In the genomic region with DNA sequence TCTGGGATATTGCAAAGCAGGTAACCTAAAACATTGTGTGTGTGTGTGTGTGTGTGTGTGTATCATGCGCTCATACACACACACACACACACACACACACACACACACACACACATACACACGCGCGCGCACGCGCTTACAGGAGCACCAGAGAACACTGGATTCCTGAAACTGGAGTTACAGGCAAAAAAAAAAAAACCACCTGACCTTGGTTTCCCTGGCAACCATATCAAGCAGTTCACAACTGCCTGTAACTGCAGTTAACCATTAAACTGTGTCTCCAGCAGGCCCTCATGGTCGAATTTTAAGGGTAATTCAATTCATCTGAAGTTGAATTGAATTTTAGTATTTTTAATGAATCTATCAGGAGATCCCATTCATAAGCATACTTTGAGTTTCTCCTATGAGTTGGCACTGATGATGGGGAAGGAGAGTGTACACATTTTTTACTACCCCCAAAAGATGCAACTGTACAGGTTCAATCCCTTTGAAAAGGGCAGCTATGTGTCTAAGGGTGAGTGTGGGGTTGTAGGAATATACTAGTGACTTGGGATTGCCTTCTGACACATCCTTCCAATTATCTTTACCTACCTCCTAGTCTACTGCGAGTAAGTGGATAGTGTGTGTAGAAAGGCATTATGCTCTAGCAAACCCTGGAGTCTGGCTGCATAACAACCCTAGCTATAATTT, we compare ENCODE assay signal across 11 mouse cellular contexts. TPM values are rescaled to one million over a fixed set of nuclear protein-coding genes. Genes with fewer than 3 reads are reported as not detected.
DNase-seq lines count a peak whose midpoint lies in the region; ATAC-seq lines count a peak whose summit lies in the region.
"Had no signal": no experiment of that assay in that cellular context is flagged by ENCODE, and none has a peak within 500 bp of the region (broad histone marks: within the 10 kb centered on the region; RNA-seq: fewer than 3 reads in every experiment).

No protein-coding gene starts in this region.

- H3K27ac ChIP-seq in forebrain, embryonic 14.5 days (ENCODE audit: low read depth, low read length), result no peak overlapping the region
- no peak overlapping the region for H3K27ac ChIP-seq in forebrain, embryonic 16.5 days (ENCODE audit: low read length)
- no peak overlapping the region for H3K27ac ChIP-seq in hindbrain, embryonic 13.5 days
- H3K27ac ChIP-seq: macrophage had no signal

- no peaks in the 10 kb centered on the region for H3K36me3 ChIP-seq in forebrain, embryonic 14.5 days (ENCODE audit: control insufficient read depth, insufficient read depth, low read length)
- H3K36me3 ChIP-seq in forebrain, embryonic 16.5 days (ENCODE audit: control insufficient read depth, insufficient read depth), result no peaks in the 10 kb centered on the region
- H3K36me3 ChIP-seq in hindbrain, embryonic 13.5 days, result no peaks in the 10 kb centered on the region

- no peaks in the 10 kb centered on the region for H3K9me3 ChIP-seq in forebrain, embryonic 14.5 days (replicated peaks; ENCODE audit: control insufficient read depth, low read length)
- H3K9me3 ChIP-seq in forebrain, embryonic 16.5 days (ENCODE audit: control insufficient read depth, low read length), result no peaks in the 10 kb centered on the region
- no peaks in the 10 kb centered on the region for H3K9me3 ChIP-seq in hindbrain, embryonic 13.5 days

- H3K4me2 ChIP-seq in forebrain, embryonic 14.5 days (ENCODE audit: low read length), result no peak overlapping the region
- no peak overlapping the region for H3K4me2 ChIP-seq in forebrain, embryonic 16.5 days (ENCODE audit: low read length)
- H3K4me2 ChIP-seq in hindbrain, embryonic 13.5 days, result no peak overlapping the region

- H3K4me3 ChIP-seq in forebrain, embryonic 14.5 days (ENCODE audit: low read depth, low read length), result no peak overlapping the region
- H3K4me3 ChIP-seq in forebrain, embryonic 16.5 days (replicated peaks; ENCODE audit: low read length), result no peak overlapping the region
- H3K4me3 ChIP-seq in hindbrain, embryonic 13.5 days, result no peak overlapping the region

- H3K27me3 ChIP-seq in forebrain, embryonic 14.5 days (replicated peaks; ENCODE audit: control insufficient read depth, insufficient read depth, low read length), result no peaks in the 10 kb centered on the region
- no peaks in the 10 kb centered on the region for H3K27me3 ChIP-seq in forebrain, embryonic 16.5 days (replicated peaks; ENCODE audit: control insufficient read depth, insufficient read depth, low read length)
- H3K27me3 ChIP-seq in hindbrain, embryonic 13.5 days, result no peaks in the 10 kb centered on the region

- no peak overlapping the region for H3K9ac ChIP-seq in forebrain, embryonic 14.5 days (ENCODE audit: low read length)
- H3K9ac ChIP-seq in forebrain, embryonic 16.5 days (replicated peaks; ENCODE audit: low read depth, low read length), result no peak overlapping the region
- H3K9ac ChIP-seq in hindbrain, embryonic 13.5 days, result no peak overlapping the region

- WGBS in forebrain, embryonic 14.5 days, result 84% methylated on average over 9 of the region's 9 CpGs
- 77% methylated on average over 8 of the region's 9 CpGs for WGBS in forebrain, embryonic 16.5 days
- WGBS in hindbrain, embryonic 13.5 days, result 81% methylated on average over 9 of the region's 9 CpGs

- no peaks in the 10 kb centered on the region for H3K4me1 ChIP-seq in forebrain, embryonic 14.5 days (ENCODE audit: control insufficient read depth, insufficient read depth, low read length)
- no peaks in the 10 kb centered on the region for H3K4me1 ChIP-seq in forebrain, embryonic 16.5 days (replicated peaks; ENCODE audit: control insufficient read depth, insufficient read depth, low read length)
- H3K4me1 ChIP-seq in hindbrain, embryonic 13.5 days (replicated peaks), result no peaks in the 10 kb centered on the region

- ATAC-seq in forebrain, embryonic 14.5 days, result no peak
- ATAC-seq in forebrain, embryonic 16.5 days, result no peak
- ATAC-seq in hindbrain, embryonic 13.5 days (ENCODE audit: low FRiP score), result no peak

- peak; percentile 23 for DNase-seq in forebrain, embryonic 14.5 days (ENCODE audit: low spot score)
- peak; percentile 4 for DNase-seq in ovary, adult 18-20 months (ENCODE audit: low spot score)
- DNase-seq in ovary, postnatal 14 days (ENCODE audit: low spot score), result no peak
- peak; percentile 42 for DNase-seq in kidney, postnatal 14 days
- no peak for DNase-seq in frontal cortex, postnatal 25 days (ENCODE audit: low spot score in 2 of 2)
- DNase-seq in gastrocnemius, postnatal 4 days (ENCODE audit: low spot score in 2 of 2), result no peak
- DNase-seq: heart, adult 11 months; heart, postnatal 36 days had no signal

RNA-seq across cellular contexts. Expression of a gene that starts 27.5 kb away (rescaled TPM):
- 9.5 and 10.5 TPM in 2 replicates for polyA plus RNA-seq in forebrain, embryonic 14.5 days (2014; fragmentation: Nextera tagmentation; extraction: Ambion mirVana)
- polyA plus RNA-seq in forebrain, embryonic 16.5 days (2015; fragmentation: Nextera tagmentation; extraction: Ambion mirVana), result 4.6 and 6.1 TPM in 2 replicates
- total RNA-seq in gastrocnemius, postnatal 4 days (2021), result 10 to 100 TPM; 11.6 to 12.7 TPM
- polyA plus RNA-seq in hindbrain, embryonic 13.5 days (2015; fragmentation: Nextera tagmentation; extraction: Ambion mirVana), result 5.4 and 5.9 TPM in 2 replicates

RNA-seq across cellular contexts. Expression of a gene that starts 35.1 kb away (rescaled TPM):
- polyA plus RNA-seq in forebrain, embryonic 14.5 days (2014; fragmentation: Nextera tagmentation; extraction: Ambion mirVana), result 13.9 and 15.8 TPM in 2 replicates
- polyA plus RNA-seq in forebrain, embryonic 16.5 days (2015; fragmentation: Nextera tagmentation; extraction: Ambion mirVana), result 10.9 and 16.3 TPM in 2 replicates
- total RNA-seq in gastrocnemius, postnatal 4 days (2021), result 10 to 100 TPM; 23.8 to 69.5 TPM
- 38.7 and 44.8 TPM in 2 replicates for polyA plus RNA-seq in hindbrain, embryonic 13.5 days (2015; fragmentation: Nextera tagmentation; extraction: Ambion mirVana)
- polyA plus RNA-seq: macrophage had no signal

Comparison
In these comparisons a context has a peak if more than half of its experiments do, and no peak if none do; other contexts are left out.
1. DNase-seq: peak in forebrain, embryonic 14.5 days (single experiment), ovary, adult 18-20 months (single experiment) and kidney, postnatal 14 days (single experiment); none in ovary, postnatal 14 days (single experiment), frontal cortex, postnatal 25 days (0 of 2) and gastrocnemius, postnatal 4 days (0 of 2).